Mouse (Mus musculus) olfactory bulb, adult 2 months (tissue): ENCODE measurements around the gene Dnajb13.

Experiments
- CTCF ChIP-seq: fragments of 200-500 bp; IDR thresholded peaks from 2 replicates; pipeline ENCODE4 v1.5.1; 2012; ENCODE audit warnings: low read depth, mild to moderate bottlenecking, low read length, moderate library complexity; ENCODE audit not compliant: insufficient read depth
- POLR2A ChIP-seq: fragments of 200-500 bp; IDR thresholded peaks from 2 replicates; pipeline ENCODE4 v1.6.1; 2012; ENCODE audit warnings: mild to moderate bottlenecking, low read depth, low read length, moderate library complexity; ENCODE audit not compliant: insufficient read depth

GRCm38 (mm10) chr7:100520204-100520603 is 5.4 kb upstream of the Dnajb13 start:
- TF ChIP-seq POLR2A (no peak), CTCF (no peak)
